Comparison of ENCODE assay signal across 8 mouse cellular contexts in genomic region chr5:120631128-120631527, GRCm38 (mm10). TPM values are rescaled to one million over a fixed set of nuclear protein-coding genes. Genes with fewer than 3 reads are reported as not detected.
DNase-seq lines count a peak whose midpoint lies in the region; ATAC-seq and TF ChIP-seq lines count a peak whose summit lies in the region.

No protein-coding gene starts in this region.

- WGBS in heart, embryonic 15.5 days: 4% methylated on average over 29 of the region's 29 CpGs
- WGBS in forebrain, postnatal 0 days: 6% methylated on average over 29 of the region's 29 CpGs
- WGBS in midbrain, embryonic 13.5 days: 8% methylated on average over 29 of the region's 29 CpGs

- H3K4me3 ChIP-seq in heart, embryonic 15.5 days: peak overlapping the region; percentile 35
- H3K4me3 ChIP-seq in forebrain, postnatal 0 days (ENCODE audit: low read depth, low read length): no peak overlapping the region
- peak overlapping the region; percentile 11; the same call in 1 of the 2 replicates for H3K4me3 ChIP-seq in midbrain, embryonic 13.5 days (replicated peaks)

- no peak for DNase-seq in heart, adult 11 months
- peak; percentile 20 for DNase-seq in T-cell, adult 2 months (ENCODE audit: low spot score)
- DNase-seq in forebrain, postnatal 0 days: no peak
- no peak for DNase-seq in gastrocnemius, adult 18-20 months (ENCODE audit: low spot score)
- no peak for DNase-seq in ovary, postnatal 36 days (ENCODE audit: low spot score)
- no peak for DNase-seq in left cerebral cortex, adult 8-10 months (ENCODE audit: low spot score in 2 of 2)

- no peaks in the 10 kb centered on the region for H3K9me3 ChIP-seq in heart, embryonic 15.5 days (replicated peaks)
- no peaks in the 10 kb centered on the region for H3K9me3 ChIP-seq in forebrain, postnatal 0 days (ENCODE audit: low read length)
- H3K9me3 ChIP-seq in midbrain, embryonic 13.5 days: no peaks in the 10 kb centered on the region

- H3K27me3 ChIP-seq in heart, embryonic 15.5 days: peaks cover 6% of the 10 kb centered on the region; the same call in 1 of the 2 replicates
- H3K27me3 ChIP-seq in forebrain, postnatal 0 days (ENCODE audit: insufficient read depth, low read length): no peaks in the 10 kb centered on the region
- peaks cover 13% of the 10 kb centered on the region for H3K27me3 ChIP-seq in midbrain, embryonic 13.5 days

- no peak for ATAC-seq in heart, embryonic 15.5 days (replicated peaks; ENCODE audit: insufficient number of reproducible peaks, insufficient read depth, low FRiP score, low read depth)
- 0 out of 2 replicates have a peak, but pooled peaks have one; percentile 26 for ATAC-seq in forebrain, postnatal 0 days
- ATAC-seq in midbrain, embryonic 13.5 days: no peak

- H3K27ac ChIP-seq in heart, embryonic 15.5 days: no peak overlapping the region
- H3K27ac ChIP-seq in forebrain, postnatal 0 days (ENCODE audit: low read depth, low read length): no peak overlapping the region
- no peak overlapping the region for H3K27ac ChIP-seq in midbrain, embryonic 13.5 days

- peaks cover 13% of the 10 kb centered on the region; the same call in 1 of the 2 replicates for H3K36me3 ChIP-seq in heart, embryonic 15.5 days
- H3K36me3 ChIP-seq in forebrain, postnatal 0 days (ENCODE audit: insufficient read depth): peaks cover 20% of the 10 kb centered on the region
- H3K36me3 ChIP-seq in midbrain, embryonic 13.5 days: peaks cover 25% of the 10 kb centered on the region

- peak overlapping the region; percentile 49 for H3K9ac ChIP-seq in heart, embryonic 15.5 days
- no peak overlapping the region for H3K9ac ChIP-seq in forebrain, postnatal 0 days
- H3K9ac ChIP-seq in midbrain, embryonic 13.5 days (replicated peaks): no peak overlapping the region; the same call in 1 of the 2 replicates

- TF ChIP-seq CTCF in forebrain, postnatal 0 days (IDR thresholded peaks at IDR 0.05; ENCODE audit: low read depth): no peak

- H3K4me2 ChIP-seq in heart, embryonic 15.5 days: peak overlapping the region; percentile 63
- peak overlapping the region; percentile 30; the same call in 1 of the 2 replicates for H3K4me2 ChIP-seq in forebrain, postnatal 0 days (ENCODE audit: low read depth)
- H3K4me2 ChIP-seq in midbrain, embryonic 13.5 days (replicated peaks): peak overlapping the region; percentile 44

- peaks cover 14% of the 10 kb centered on the region for H3K4me1 ChIP-seq in heart, embryonic 15.5 days (replicated peaks)
- no peaks in the 10 kb centered on the region for H3K4me1 ChIP-seq in forebrain, postnatal 0 days (ENCODE audit: insufficient read depth)
- H3K4me1 ChIP-seq in midbrain, embryonic 13.5 days (replicated peaks): peaks cover 18% of the 10 kb centered on the region

RNA-seq across cellular contexts. Expression of gene Cfap73, which starts 2.9 kb away (rescaled TPM):
- 0.15 TPM in 1 of 2 replicates, not detected in the other for polyA plus RNA-seq in heart, embryonic 15.5 days (2015; fragmentation: Nextera tagmentation; extraction: Ambion mirVana)
- total RNA-seq in forebrain, postnatal 0 days (2014; rRNA removed): 1.9 and 2.1 TPM in 2 replicates
- polyA plus RNA-seq in forebrain, postnatal 0 days (2015; fragmentation: Nextera tagmentation; extraction: Ambion mirVana): 0.68 and 1.2 TPM in 2 replicates
- not detected in 2 replicates for polyA plus RNA-seq in midbrain, embryonic 13.5 days (2015; fragmentation: Nextera tagmentation; extraction: Ambion mirVana)
- total RNA-seq in gastrocnemius, adult 18-20 months (2021): not detected
- total RNA-seq in left cerebral cortex, adult 8-10 months (2022): under 1 TPM in 2 of 4 experiments, not detected in 2; 0.55 to 0.58 TPM

RNA-seq across cellular contexts. Expression of gene Rasal1, which starts 17.5 kb away (rescaled TPM):
- polyA plus RNA-seq in heart, embryonic 15.5 days (2015; fragmentation: Nextera tagmentation; extraction: Ambion mirVana): 0.25 and 0.55 TPM in 2 replicates
- 25.9 and 36.8 TPM in 2 replicates for total RNA-seq in forebrain, postnatal 0 days (2014; rRNA removed)
- 14.0 and 20.0 TPM in 2 replicates for polyA plus RNA-seq in forebrain, postnatal 0 days (2015; fragmentation: Nextera tagmentation; extraction: Ambion mirVana)
- 0.15 TPM in 1 of 2 replicates, not detected in the other for polyA plus RNA-seq in midbrain, embryonic 13.5 days (2015; fragmentation: Nextera tagmentation; extraction: Ambion mirVana)
- not detected for total RNA-seq in gastrocnemius, adult 18-20 months (2021)
- 10 to 100 TPM; 68.8 to 89.5 (median 83.1) TPM for total RNA-seq in left cerebral cortex, adult 8-10 months (2022)

RNA-seq across cellular contexts. Expression of gene Ddx54, which starts 18.6 kb away (rescaled TPM):
- polyA plus RNA-seq in heart, embryonic 15.5 days (2015; fragmentation: Nextera tagmentation; extraction: Ambion mirVana): 23.4 and 32.9 TPM in 2 replicates
- total RNA-seq in forebrain, postnatal 0 days (2014; rRNA removed): 43.9 and 46.0 TPM in 2 replicates
- 35.5 and 40.0 TPM in 2 replicates for polyA plus RNA-seq in forebrain, postnatal 0 days (2015; fragmentation: Nextera tagmentation; extraction: Ambion mirVana)
- 43.9 and 44.3 TPM in 2 replicates for polyA plus RNA-seq in midbrain, embryonic 13.5 days (2015; fragmentation: Nextera tagmentation; extraction: Ambion mirVana)
- 10 to 100 TPM; 15.8 to 15.9 TPM for total RNA-seq in gastrocnemius, adult 18-20 months (2021)
- 10 to 100 TPM; 32.4 to 36.9 (median 35.7) TPM for total RNA-seq in left cerebral cortex, adult 8-10 months (2022)

RNA-seq across cellular contexts. Expression of gene Rita1, which starts 18.7 kb away (rescaled TPM):
- 11.0 and 12.7 TPM in 2 replicates for polyA plus RNA-seq in heart, embryonic 15.5 days (2015; fragmentation: Nextera tagmentation; extraction: Ambion mirVana)
- total RNA-seq in forebrain, postnatal 0 days (2014; rRNA removed): 24.1 and 36.5 TPM in 2 replicates
- polyA plus RNA-seq in forebrain, postnatal 0 days (2015; fragmentation: Nextera tagmentation; extraction: Ambion mirVana): 28.6 and 31.8 TPM in 2 replicates
- 23.0 and 23.9 TPM in 2 replicates for polyA plus RNA-seq in midbrain, embryonic 13.5 days (2015; fragmentation: Nextera tagmentation; extraction: Ambion mirVana)
- total RNA-seq in gastrocnemius, adult 18-20 months (2021): 1 to 10 TPM; 7.0 to 7.5 TPM
- 10 to 100 TPM; 25.1 to 30.2 (median 28.8) TPM for total RNA-seq in left cerebral cortex, adult 8-10 months (2022)

RNA-seq across cellular contexts. Expression of gene Iqcd, which starts 42.3 kb away (rescaled TPM):
- 0.19 and 0.46 TPM in 2 replicates for polyA plus RNA-seq in heart, embryonic 15.5 days (2015; fragmentation: Nextera tagmentation; extraction: Ambion mirVana)
- total RNA-seq in forebrain, postnatal 0 days (2014; rRNA removed): 1.4 and 2.0 TPM in 2 replicates
- polyA plus RNA-seq in forebrain, postnatal 0 days (2015; fragmentation: Nextera tagmentation; extraction: Ambion mirVana): 1.4 and 1.8 TPM in 2 replicates
- 1.4 and 2.0 TPM in 2 replicates for polyA plus RNA-seq in midbrain, embryonic 13.5 days (2015; fragmentation: Nextera tagmentation; extraction: Ambion mirVana)
- total RNA-seq in gastrocnemius, adult 18-20 months (2021): not detected
- 1 to 10 TPM in 3 of 4 experiments, under 1 TPM in 1; 0.78 to 1.3 (median 1.3) TPM for total RNA-seq in left cerebral cortex, adult 8-10 months (2022)

Comparison
In these comparisons a context has a peak if more than half of its experiments do, and no peak if none do; other contexts are left out.
1. RNA of gene Rasal1, which starts 17.5 kb away (total RNA-seq): 68.8 to 89.5 TPM in left cerebral cortex, adult 8-10 months and 25.9 to 36.8 TPM in forebrain, postnatal 0 days; not detected in gastrocnemius, adult 18-20 months; every median in the first group is over 10 times any median in the second.
2. Peak in every context shown above with its lines, with median percentiles within 50 percentile points of each other: H3K4me2 ChIP-seq.